Mouse (Mus musculus) liver, embryonic 16.5 days (tissue): Measurements from ENCODE around the gene Cygb. TPM values are rescaled to one million over a fixed set of nuclear protein-coding genes. Genes with fewer than 3 reads are reported as not detected.
A peak's percentile ranks its signal among the peaks of the same experiment; 100 is the strongest.
"Not testable (repeated sequence)": the region's sequence is repeated elsewhere in the genome, so short reads cannot be mapped to it uniquely, and the experiment has no call there.

Experiments used
- ATAC-seq: fragments of 200-750 bp; cut with Nextera tagmentation; 2 replicates; pipeline ENCODE4 v1.8.0; 2017; ENCODE audit warnings: low read depth, mild to moderate bottlenecking, moderate number of reproducible peaks, moderate library complexity
- H3K27ac ChIP-seq: fragments of 300-500 bp; sonication (generic); 2 replicates; pipeline ENCODE4 v1.5.1; 2014; ENCODE audit warnings: mild to moderate bottlenecking, low read length
- H3K27me3 ChIP-seq: fragments of 300-500 bp; sonication (generic); 2 replicates; pipeline ENCODE4 v1.6.1; 2014; ENCODE audit warnings: low read depth, low read length, mixed read lengths; ENCODE audit not compliant: control insufficient read depth, insufficient read depth
- H3K36me3 ChIP-seq: fragments of 300-500 bp; sonication (generic); 2 replicates; pipeline ENCODE4 v1.6.1; 2014; ENCODE audit warnings: mild to moderate bottlenecking; ENCODE audit not compliant: control insufficient read depth, insufficient read depth
- H3K4me1 ChIP-seq: fragments of 300-500 bp; sonication (generic); 2 replicates; pipeline ENCODE4 v1.6.1; 2014; ENCODE audit warnings: low read depth, low read length, mixed read lengths; ENCODE audit not compliant: control insufficient read depth
- H3K4me2 ChIP-seq: fragments of 300-500 bp; sonication (generic); 2 replicates; pipeline ENCODE4 v1.6.1; 2014; ENCODE audit warnings: low read depth, low read length, mixed read lengths
- H3K4me3 ChIP-seq: fragments of 300-500 bp; sonication (generic); 2 replicates; pipeline ENCODE4 v1.5.1; 2014; ENCODE audit warnings: low read depth, mild to moderate bottlenecking, low read length
- H3K9ac ChIP-seq: fragments of 300-500 bp; sonication (generic); 2 replicates; pipeline ENCODE4 v1.6.1; 2014; ENCODE audit warnings: low read depth, low read length
- H3K9me3 ChIP-seq: fragments of 300-500 bp; sonication (generic); replicated peaks from 2 replicates; pipeline ENCODE4 v1.6.1; 2016; ENCODE audit warnings: low read length; ENCODE audit not compliant: control insufficient read depth
- WGBS: fragments of 180-500 bp; shearing (Covaris S2); extraction: QIAGEN DNeasy Blood & Tissue Kit; methylation state at CpG from one replicate; pipeline ENCODE4 v1.1.7; 2014; ENCODE audit not compliant: insufficient replicate concordance; 5-methylcytosine and 5-hydroxymethylcytosine counted together
- polyA plus RNA-seq: library from polyadenylated mRNA; unstranded; fragments of >200 nt; fragmentation: Nextera tagmentation; extraction: Ambion mirVana; gene quantifications from 2 replicates; pipeline ENCODE4 v1.2.1, GENCODE M21; 2015

The Cygb gene
- polyA plus RNA-seq, 1 experiment from 2014 or later = 1.1 TPM

- H3K27ac ChIP-seq = peak overlapping the region; percentile 5; the same call in 1 of the 2 replicates
- no peak overlapping the region for H3K4me2 ChIP-seq
- H3K9me3 ChIP-seq = no peaks in the 10 kb centered on the region
- H3K4me3 ChIP-seq = no peak overlapping the region
- peaks cover 99% of the 10 kb centered on the region for H3K4me1 ChIP-seq
- H3K36me3 ChIP-seq = no peaks in the 10 kb centered on the region
- WGBS = 67% methylated on average over 7 of the region's 7 CpGs
- no peaks in the 10 kb centered on the region for H3K27me3 ChIP-seq
- ATAC-seq = no peak
- 0 out of 2 replicates have a peak overlapping the region, but pooled peaks have one; percentile 35 for H3K9ac ChIP-seq
Observed at GRCm38 (mm10) chr11:116617641-116618040, 36.5 kb downstream of the Cygb start.

GRCm38 (mm10) chr11:116616438-116617118, 37.5 kb downstream of the Cygb start:
- Histone ChIP-seq H3K9me3 (no peaks in the 10 kb centered on the region), H3K4me2 (peak overlapping the region; percentile 80), H3K9ac (peak overlapping the region; percentile 62), H3K27ac (peak overlapping the region; percentile 96), H3K4me1 (peaks cover 97% of the 10 kb centered on the region), H3K4me3 (peak overlapping the region; percentile 57), H3K36me3 (no peaks in the 10 kb centered on the region), H3K27me3 (no peaks in the 10 kb centered on the region)
- 34% methylated on average over 10 of the region's 10 CpGs for WGBS
- ATAC-seq = no peak

- H3K9me3 ChIP-seq = no peaks in the 10 kb centered on the region
- H3K27ac ChIP-seq = peak overlapping the region; percentile 96
- H3K4me3 ChIP-seq = peak overlapping the region; percentile 57
- no peaks in the 10 kb centered on the region for H3K36me3 ChIP-seq
- peak overlapping the region; percentile 80 for H3K4me2 ChIP-seq
- H3K27me3 ChIP-seq = no peaks in the 10 kb centered on the region
- H3K9ac ChIP-seq = peak overlapping the region; percentile 62
- peak; percentile 74 for ATAC-seq
- WGBS = 4% methylated on average over 15 of the region's 15 CpGs
- peaks cover 90% of the 10 kb centered on the region for H3K4me1 ChIP-seq
Observed at GRCm38 (mm10) chr11:116615735-116616437, 38.2 kb downstream of the Cygb start.

- Histone ChIP-seq H3K27me3 (no peaks in the 10 kb centered on the region), H3K27ac (0 out of 2 replicates have a peak overlapping the region, but pooled peaks have one; percentile 48), H3K4me2 (no peak overlapping the region), H3K4me3 (no peak overlapping the region), H3K9ac (no peak overlapping the region; the same call in 1 of the 2 replicates), H3K9me3 (no peaks in the 10 kb centered on the region), H3K36me3 (no peaks in the 10 kb centered on the region; the same call in 1 of the 2 replicates), H3K4me1 (peaks cover 63% of the 10 kb centered on the region)
- 88% methylated on average over 6 of the region's 6 CpGs for WGBS
- ATAC-seq = no peak
Observed at GRCm38 (mm10) chr11:116613234-116613633, 40.9 kb downstream of the Cygb start.

- Histone ChIP-seq H3K9me3 (no peaks in the 10 kb centered on the region), H3K27ac (peak overlapping the region; percentile 48; the same call in 1 of the 2 replicates), H3K27me3 (no peaks in the 10 kb centered on the region), H3K4me3 (no peak overlapping the region), H3K9ac (peak overlapping the region; percentile 10; the same call in 1 of the 2 replicates), H3K4me2 (no peak overlapping the region), H3K36me3 (peaks cover 6% of the 10 kb centered on the region; the same call in 1 of the 2 replicates), H3K4me1 (peaks cover 57% of the 10 kb centered on the region)
- 63% methylated on average over 1 of the region's 1 CpGs for WGBS
- peak; percentile 19 for ATAC-seq
Observed at GRCm38 (mm10) chr11:116612554-116612953, 41.6 kb downstream of the Cygb start.

GRCm38 (mm10) chr11:116611883-116612282, 42.2 kb downstream of the Cygb start:
- Histone ChIP-seq H3K4me2 (no peak overlapping the region), H3K4me1 (peaks cover 50% of the 10 kb centered on the region), H3K27ac (no peak overlapping the region; the same call in 1 of the 2 replicates), H3K9ac (no peak overlapping the region), H3K36me3 (peaks cover 6% of the 10 kb centered on the region), H3K27me3 (no peaks in the 10 kb centered on the region), H3K4me3 (no peak overlapping the region), H3K9me3 (no peaks in the 10 kb centered on the region)
- WGBS = 66% methylated on average over 9 of the region's 9 CpGs
- ATAC-seq = no peak

- H3K4me1 ChIP-seq = peaks cover 43% of the 10 kb centered on the region
- not testable (repeated sequence) for H3K4me2 ChIP-seq, H3K4me3 ChIP-seq, H3K9me3 ChIP-seq, ATAC-seq, H3K27me3 ChIP-seq, H3K36me3 ChIP-seq, H3K9ac ChIP-seq
- 66% methylated on average over 8 of the region's 9 CpGs for WGBS
- H3K27ac ChIP-seq = 0 out of 2 replicates have a peak overlapping the region, but pooled peaks have one; percentile 22
Observed at GRCm38 (mm10) chr11:116611168-116611567, 42.9 kb downstream of the Cygb start.

- Histone ChIP-seq H3K27me3 (no peaks in the 10 kb centered on the region), H3K27ac (no peak overlapping the region), H3K9ac (no peak overlapping the region), H3K36me3 (peaks cover 16% of the 10 kb centered on the region), H3K4me2 (no peak overlapping the region), H3K9me3 (no peaks in the 10 kb centered on the region), H3K4me1 (peaks cover 32% of the 10 kb centered on the region), H3K4me3 (no peak overlapping the region)
- 81% methylated on average over 15 of the region's 15 CpGs for WGBS
- no peak for ATAC-seq
Observed at GRCm38 (mm10) chr11:116609965-116610630, 44.0 kb downstream of the Cygb start.
